Mouse (Mus musculus): Measurements from ENCODE around the gene Nln. TPM values are rescaled to one million over a fixed set of nuclear protein-coding genes. Genes with fewer than 3 reads are reported as not detected.

Gene Nln
- total RNA-seq, 4 experiments from 2014 or later: 10.5 to 13.8 (median 11.0) TPM

Other genes starting within 250 kb of the Nln start
- 10 to 100 TPM; 43.2 to 48.3 (median 45.9) TPM for gene Erbin, start 189.1 kb downstream of the Nln start, total RNA-seq (2022)
- under 1 TPM; 0.60 to 0.84 (median 0.71) TPM for gene Sgtb, start 127 bp upstream of the Nln start, total RNA-seq (2022)
- 10 to 100 TPM; 31.9 to 35.7 (median 33.3) TPM for gene Trappc13, start 68.9 kb upstream of the Nln start, total RNA-seq (2022)
- gene Trim23, start 69.2 kb upstream of the Nln start, total RNA-seq (2022): 10 to 100 TPM; 20.9 to 23.7 (median 22.7) TPM
- gene Cenpk, start 119.0 kb upstream of the Nln start, total RNA-seq (2022): under 1 TPM in 1 of 4 experiments, not detected in 3; 0.35 TPM
- 1 to 10 TPM; 5.8 to 6.3 (median 6.1) TPM for gene Ppwd1, start 119.2 kb upstream of the Nln start, total RNA-seq (2022)
- gene Adamts6, start 178.2 kb upstream of the Nln start, total RNA-seq (2022): 1 to 10 TPM; 2.3 to 3.8 (median 2.8) TPM

Data from heart, adult 8-10 months (tissue).